Mouse (Mus musculus) embryonic fibroblast, embryonic 13.5 days (primary cell): ENCODE data around the gene Pola2.

Source experiments
- CTCF ChIP-seq: IDR thresholded peaks from 2 replicates; pipeline ENCODE4 v1.5.1; 2011; ENCODE audit warnings: mild to moderate bottlenecking, control low read depth, low read length, moderate library complexity, borderline replicate concordance; ENCODE audit not compliant: insufficient read depth
- POLR2A ChIP-seq: IDR thresholded peaks from 2 replicates; pipeline ENCODE4 v1.6.1; 2011; ENCODE audit warnings: low read depth, mild to moderate bottlenecking, control low read depth, low read length, moderate library complexity

DNA sequence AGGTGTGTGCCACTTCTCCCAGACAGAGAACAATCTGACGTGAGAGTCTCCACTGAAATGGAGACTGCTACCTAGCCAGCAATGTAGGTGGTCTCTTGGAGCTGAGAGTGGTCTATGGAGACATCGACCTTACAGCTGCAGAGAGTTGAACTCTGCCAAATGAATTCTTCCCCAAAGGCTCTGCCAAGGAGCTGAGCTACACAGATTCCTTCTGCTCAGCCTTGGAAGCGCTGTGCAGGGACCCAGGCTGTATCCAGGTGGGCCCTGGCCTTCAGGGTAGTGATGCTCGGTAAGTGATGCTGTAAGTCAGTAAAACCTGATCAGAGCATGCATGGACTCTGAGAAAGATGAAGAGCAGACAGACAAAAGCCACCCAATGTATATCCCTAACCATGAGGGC lies 11.1 kb upstream of the Pola2 start:
- TF ChIP-seq CTCF (no peak), POLR2A (no peak)
